Mouse (Mus musculus): ENCODE data around the gene Acad9.

Gene Acad9

GRCm38 (mm10) chr3:36065843-36066651 lies at the start of gene Acad9:
Acad9 (plus strand) TSS chr3:36065979.
- peak; percentile 87 for DNase-seq (ENCODE audit: low read depth, low spot score)

- no peak for DNase-seq (ENCODE audit: low read depth, low spot score)
These were observed 40.0 kb upstream of the Acad9 start for GRCm38 (mm10) chr3:36025732-36026131.

GRCm38 (mm10) chr3:36029993-36030392 lies 35.8 kb upstream of the Acad9 start:
- no peak for DNase-seq (ENCODE audit: low read depth, low spot score)

- no peak for DNase-seq (ENCODE audit: low read depth, low spot score)
These were observed 33.9 kb upstream of the Acad9 start for GRCm38 (mm10) chr3:36031740-36032510.

- no peak for DNase-seq (ENCODE audit: low read depth, low spot score)
These were observed 21.3 kb upstream of the Acad9 start for GRCm38 (mm10) chr3:36044520-36044919.

GRCm38 (mm10) chr3:36045086-36045485 lies 20.7 kb upstream of the Acad9 start:
- DNase-seq (ENCODE audit: low read depth, low spot score), result no peak

- DNase-seq (ENCODE audit: low read depth, low spot score), result no peak
These were observed 16.7 kb upstream of the Acad9 start for GRCm38 (mm10) chr3:36049106-36049505.

GRCm38 (mm10) chr3:36053447-36053846 lies 12.3 kb upstream of the Acad9 start, which contains the start of gene Ccdc144b:
Ccdc144b (minus strand) TSS chr3:36053547.
- no peak for DNase-seq (ENCODE audit: low read depth, low spot score)

GRCm38 (mm10) chr3:36060096-36060850 lies 5.5 kb upstream of the Acad9 start:
- DNase-seq (ENCODE audit: low read depth, low spot score), result peak; percentile 11

GRCm38 (mm10) chr3:36064592-36065061 lies 1.2 kb upstream of the Acad9 start:
- no peak for DNase-seq (ENCODE audit: low read depth, low spot score)

- DNase-seq (ENCODE audit: low read depth, low spot score), result no peak
These were observed 613 bp upstream of the Acad9 start for GRCm38 (mm10) chr3:36065166-36065565.

GRCm38 (mm10) chr3:36067731-36068130 lies 2.0 kb downstream of the Acad9 start:
- no peak for DNase-seq (ENCODE audit: low read depth, low spot score)

GRCm38 (mm10) chr3:36070436-36070835 lies 4.7 kb downstream of the Acad9 start:
- no peak for DNase-seq (ENCODE audit: low read depth, low spot score)

GRCm38 (mm10) chr3:36071047-36071446 lies 5.3 kb downstream of the Acad9 start:
- no peak for DNase-seq (ENCODE audit: low read depth, low spot score)

GRCm38 (mm10) chr3:36074231-36074630 lies 8.5 kb downstream of the Acad9 start:
- DNase-seq (ENCODE audit: low read depth, low spot score), result no peak

GRCm38 (mm10) chr3:36075466-36075865 lies 9.7 kb downstream of the Acad9 start:
- DNase-seq (ENCODE audit: low read depth, low spot score), result no peak

GRCm38 (mm10) chr3:36077386-36077785 lies 11.6 kb downstream of the Acad9 start:
- no peak for DNase-seq (ENCODE audit: low read depth, low spot score)

GRCm38 (mm10) chr3:36079886-36080285 lies 14.1 kb downstream of the Acad9 start:
- DNase-seq (ENCODE audit: low read depth, low spot score), result no peak

- no peak for DNase-seq (ENCODE audit: low read depth, low spot score)
These were observed 15.0 kb downstream of the Acad9 start for GRCm38 (mm10) chr3:36080741-36081140.

- no peak for DNase-seq (ENCODE audit: low read depth, low spot score)
These were observed 17.1 kb downstream of the Acad9 start for GRCm38 (mm10) chr3:36082843-36083242.

GRCm38 (mm10) chr3:36083381-36083780 lies 17.6 kb downstream of the Acad9 start:
- no peak for DNase-seq (ENCODE audit: low read depth, low spot score)

GRCm38 (mm10) chr3:36085394-36085793 lies 19.6 kb downstream of the Acad9 start:
- DNase-seq (ENCODE audit: low read depth, low spot score), result no peak
